Mouse (Mus musculus) right cerebral cortex, postnatal 36 days (tissue): ENCODE data around the gene Icam4.
A peak's percentile ranks its signal among the peaks of the same experiment; 100 is the strongest.

Experiments
- DNase-seq, 2 experiments: peaks; one replicate each; pipeline ENCODE4 v3.0.0; 2022; ENCODE audit warnings: low spot score in 2 of 2, mixed read lengths in 1 of 2

Gene Icam4

GRCm38 (mm10) chr9:21011846-21012312, 17.3 kb upstream of the Icam4 start:
- no peak for DNase-seq

GRCm38 (mm10) chr9:21012368-21012767, 16.8 kb upstream of the Icam4 start:
- no peak for DNase-seq

- DNase-seq, result no peak
Measured at GRCm38 (mm10) chr9:21014691-21015570, 14.2 kb upstream of the Icam4 start.

- DNase-seq, result no peak
Measured at GRCm38 (mm10) chr9:21015571-21016130, 13.5 kb upstream of the Icam4 start, which contains the start of gene Icam1. Icam1 (plus strand) TSS chr9:21015985.

GRCm38 (mm10) chr9:21016331-21017176, 12.6 kb upstream of the Icam4 start:
- DNase-seq, result no peak

- DNase-seq, result no peak
Measured at GRCm38 (mm10) chr9:21017177-21017575, 12.0 kb upstream of the Icam4 start.

GRCm38 (mm10) chr9:21018600-21018999, 10.6 kb upstream of the Icam4 start:
- DNase-seq, result no peak

GRCm38 (mm10) chr9:21021363-21021762, 7.8 kb upstream of the Icam4 start:
- DNase-seq, result no peak

- no peak for DNase-seq
Measured at GRCm38 (mm10) chr9:21022288-21022687, 6.9 kb upstream of the Icam4 start.

- DNase-seq, result no peak
Measured at GRCm38 (mm10) chr9:21022726-21023125, 6.4 kb upstream of the Icam4 start.

- no peak for DNase-seq
Measured at GRCm38 (mm10) chr9:21025258-21025810, 3.8 kb upstream of the Icam4 start.

GRCm38 (mm10) chr9:21026849-21027248, 2.3 kb upstream of the Icam4 start:
- no peak for DNase-seq

- DNase-seq, result no peak
Measured at GRCm38 (mm10) chr9:21027774-21028290, 1.3 kb upstream of the Icam4 start.

- DNase-seq, result no peak
Measured at GRCm38 (mm10) chr9:21028560-21029110, 538 bp upstream of the Icam4 start.

GRCm38 (mm10) chr9:21030055-21030600, 955 bp downstream of the Icam4 start:
- DNase-seq, result no peak

GRCm38 (mm10) chr9:21030781-21031250, 1.6 kb downstream of the Icam4 start:
- DNase-seq, result peak; percentile 71 to 76

GRCm38 (mm10) chr9:21031251-21031895, 2.2 kb downstream of the Icam4 start:
- DNase-seq, result peak; percentile 86 to 91

GRCm38 (mm10) chr9:21031896-21032351, 2.8 kb downstream of the Icam4 start, which contains the start of gene Icam5:
Icam5 (plus strand) TSS chr9:21032073.
- DNase-seq, result peak; percentile 86 to 88

- DNase-seq, result peak in 1 of 2 experiments; percentile 7
Measured at GRCm38 (mm10) chr9:21032491-21032890, 3.3 kb downstream of the Icam4 start.

GRCm38 (mm10) chr9:21033136-21033535, 4.0 kb downstream of the Icam4 start:
- peak; percentile 61 to 68 for DNase-seq
